Mouse (Mus musculus): Measurements from ENCODE around the gene Scrn2. TPM values are rescaled to one million over a fixed set of nuclear protein-coding genes. Genes with fewer than 3 reads are reported as not detected.

The Scrn2 gene
- total and polyA plus RNA-seq, 3 experiments: 14.8 to 26.7 TPM; not detected in 1

DNA sequence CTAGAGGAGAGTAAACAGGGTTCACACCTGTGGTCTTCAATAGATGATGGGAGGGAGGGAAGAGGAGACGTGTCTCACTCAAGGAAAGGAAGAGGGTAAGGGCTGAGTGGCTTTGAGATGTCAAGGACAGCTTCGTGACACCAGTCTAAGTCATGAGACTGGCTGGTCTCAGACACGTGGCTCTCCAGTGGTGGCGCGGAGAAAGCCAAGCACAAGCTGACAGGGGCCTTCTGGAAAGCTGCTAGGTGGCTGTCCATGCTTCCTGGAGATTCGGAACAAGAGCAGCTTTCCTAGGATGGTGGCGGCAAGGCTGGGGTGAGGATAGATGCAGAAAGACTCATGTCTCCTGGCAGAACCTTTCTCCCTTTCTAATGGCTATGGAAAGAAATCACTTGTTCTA lies 9.1 kb downstream of the Scrn2 start:
- no peak overlapping the region for H3K27ac ChIP-seq (ENCODE audit: control insufficient read depth, low read depth, low read length)
- DNase-seq (ENCODE audit: low read depth, low spot score): no peak
- peaks cover 19% of the 10 kb centered on the region for H3K79me2 ChIP-seq (ENCODE audit: control insufficient read depth, insufficient read depth, low read length, poor library complexity)
- no peak overlapping the region for H3K4me3 ChIP-seq (ENCODE audit: control insufficient read depth in 1 of 2, insufficient read depth in 1 of 2, low read depth in 2 of 2, low read length in 2 of 2)
- H3K9ac ChIP-seq (ENCODE audit: control insufficient read depth, low read depth, low read length, poor library complexity, severe bottlenecking): no peak overlapping the region
- H3K9me3 ChIP-seq (replicated peaks; ENCODE audit: insufficient read depth, low read length): no peaks in the 10 kb centered on the region
- H3K36me3 ChIP-seq (ENCODE audit: control insufficient read depth in 1 of 2, insufficient read depth in 2 of 2, low read length in 2 of 2): peaks cover 0 to 10% of the 10 kb centered on the region in 2 experiments; a peak in 2 of 4 replicates
- no peak for TF ChIP-seq USF2 (IDR thresholded peaks at IDR 0.05; ENCODE audit: borderline replicate concordance in 1 of 2, insufficient read depth in 1 of 2, low read depth in 1 of 2, low read length in 2 of 2)
- no peak for TF ChIP-seq USF1 (IDR thresholded peaks at IDR 0.05; ENCODE audit: low read depth, low read length)
- TF ChIP-seq ZMIZ1 (IDR thresholded peaks at IDR 0.05; ENCODE audit: low read depth, low read length): no peak
- TF ChIP-seq NELFE (IDR thresholded peaks at IDR 0.05; ENCODE audit: low read depth, low read length): no peak
- no peak for TF ChIP-seq MYC (IDR thresholded peaks at IDR 0.05; ENCODE audit: low read depth, low read length)
- no peak for TF ChIP-seq HCFC1 (IDR thresholded peaks at IDR 0.05; ENCODE audit: low read depth, low read length)
- TF ChIP-seq MAZ (IDR thresholded peaks at IDR 0.05; ENCODE audit: low read depth, low read length): no peak
- no peak for TF ChIP-seq GATA1 (IDR thresholded peaks at IDR 0.05; ENCODE audit: low read depth, low read length)
- TF ChIP-seq KAT2A (conservative IDR thresholded peaks at IDR 0.05; ENCODE audit: low read depth, low read length): no peak
- TF ChIP-seq JUND (IDR thresholded peaks at IDR 0.05; ENCODE audit: low read depth, low read length): no peak
- TF ChIP-seq SMC3 (IDR thresholded peaks at IDR 0.05; ENCODE audit: low read depth, low read length): no peak
- TF ChIP-seq ZKSCAN1 (IDR thresholded peaks at IDR 0.05; ENCODE audit: low read depth, low read length): no peak
- peaks cover 0 to 9% of the 10 kb centered on the region in 2 experiments; a peak in 2 of 4 replicates for H3K4me1 ChIP-seq (ENCODE audit: control insufficient read depth in 1 of 2, insufficient read depth in 2 of 2, low read length in 2 of 2)
- H3K27me3 ChIP-seq (ENCODE audit: control insufficient read depth in 1 of 2, insufficient read depth in 2 of 2, low read length in 2 of 2): no peaks in the 10 kb centered on the region

DNA sequence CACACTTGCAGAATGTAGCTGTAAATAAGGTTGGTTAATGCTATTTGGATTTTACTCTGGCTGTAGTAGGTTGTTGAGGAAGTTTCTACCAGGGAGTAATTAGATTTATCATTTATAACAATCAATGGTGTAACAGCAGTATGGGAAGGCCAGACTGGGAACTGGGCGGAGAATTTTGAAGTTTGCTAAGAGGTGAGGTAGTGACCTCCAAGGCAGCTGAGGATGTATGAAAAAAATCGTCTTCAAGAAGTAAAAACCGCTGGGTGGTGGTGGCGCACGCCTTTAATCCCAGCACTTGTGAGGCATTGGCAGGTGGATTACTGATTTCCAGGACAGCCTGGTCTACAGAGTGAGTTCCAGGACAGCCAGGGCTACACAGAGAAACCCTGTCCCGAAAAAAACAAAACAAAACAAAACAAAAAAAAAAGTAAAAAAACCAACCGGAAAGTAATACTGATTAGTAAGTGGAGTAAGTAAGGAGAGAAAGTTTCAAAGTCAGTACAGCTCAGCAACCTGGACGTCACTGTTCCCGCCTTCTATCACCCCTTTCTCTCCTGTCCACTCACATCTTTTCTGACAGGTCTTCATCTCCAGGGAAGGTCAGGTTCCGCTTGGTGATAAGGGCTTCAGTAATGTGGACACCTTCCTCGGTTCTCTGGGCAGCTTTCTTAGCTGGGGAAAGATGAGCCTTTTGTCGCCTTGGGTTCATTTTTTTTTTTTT lies 10.7 kb downstream of the Scrn2 start:
- peak; percentile 68 for DNase-seq (ENCODE audit: low read depth, low spot score)
- H3K9me3 ChIP-seq (replicated peaks; ENCODE audit: insufficient read depth, low read length): no peaks in the 10 kb centered on the region
- TF ChIP-seq TBP (IDR thresholded peaks at IDR 0.05; ENCODE audit: low read depth, low read length) (no peak), SMC3 (IDR thresholded peaks at IDR 0.05; ENCODE audit: low read depth, low read length) (no peak), MAX (IDR thresholded peaks at IDR 0.05; ENCODE audit: low read length) (0 out of 2 replicates have a peak, but pooled peaks have one; percentile 21), HCFC1 (IDR thresholded peaks at IDR 0.05; ENCODE audit: low read depth, low read length) (no peak), ZNF384 (IDR thresholded peaks at IDR 0.05; ENCODE audit: low read depth, low read length) (peak; percentile 89), E2F4 (IDR thresholded peaks at IDR 0.05; ENCODE audit: borderline replicate concordance, low read depth, low read length) (peak; percentile 82), POLR2A (IDR thresholded peaks at IDR 0.05; ENCODE audit: control insufficient read depth in 1 of 2, insufficient read depth in 1 of 2, low read depth in 1 of 2, low read length in 2 of 2, poor library complexity in 1 of 2) (no peak), SIN3A (IDR thresholded peaks at IDR 0.05; ENCODE audit: low read length) (no peak), ZKSCAN1 (IDR thresholded peaks at IDR 0.05; ENCODE audit: low read depth, low read length) (0 out of 2 replicates have a peak, but pooled peaks have one; percentile 33), MEF2A (IDR thresholded peaks at IDR 0.05; ENCODE audit: extremely low read depth, insufficient replicate concordance, low read depth, low read length, poor library complexity, severe bottlenecking) (no peak), POLR2AphosphoS5 (IDR thresholded peaks at IDR 0.05; ENCODE audit: borderline replicate concordance, low read depth, low read length) (no peak), NRF1 (IDR thresholded peaks at IDR 0.05; ENCODE audit: insufficient read depth, low read depth, low read length, poor library complexity, severe bottlenecking) (no peak), TAL1 (IDR thresholded peaks at IDR 0.05; ENCODE audit: low read length) (no peak), CTCF (IDR thresholded peaks at IDR 0.05 in 2 of 3, conservative IDR thresholded peaks at IDR 0.05 in 1 of 3; ENCODE audit: control insufficient read depth in 1 of 3, insufficient read depth in 1 of 3, low read depth in 2 of 3, low read length in 3 of 3, poor library complexity in 1 of 3, severe bottlenecking in 1 of 3) (no peak), MXI1 (IDR thresholded peaks at IDR 0.05; ENCODE audit: low read depth, low read length) (no peak; the same call in 1 of the 2 replicates), USF1 (IDR thresholded peaks at IDR 0.05; ENCODE audit: low read depth, low read length) (no peak), GATA1 (IDR thresholded peaks at IDR 0.05; ENCODE audit: low read depth, low read length) (no peak), ELF1 (IDR thresholded peaks at IDR 0.05; ENCODE audit: low read depth, low read length) (0 out of 2 replicates have a peak, but pooled peaks have one; percentile 21), CHD1 (IDR thresholded peaks at IDR 0.05; ENCODE audit: low read depth, low read length) (no peak), RCOR1 (IDR thresholded peaks at IDR 0.05; ENCODE audit: low read depth, low read length) (no peak)
- peaks cover 21% of the 10 kb centered on the region for H3K79me2 ChIP-seq (ENCODE audit: control insufficient read depth, insufficient read depth, low read length, poor library complexity)
- peak overlapping the region; percentile 2; the same call in 1 of the 2 replicates for H3K27ac ChIP-seq (ENCODE audit: control insufficient read depth, low read depth, low read length)
- peaks cover 0 to 10% of the 10 kb centered on the region in 2 experiments; a peak in 2 of 4 replicates for H3K36me3 ChIP-seq (ENCODE audit: control insufficient read depth in 1 of 2, insufficient read depth in 2 of 2, low read length in 2 of 2)
- peak overlapping the region; percentile 50 to 76 for H3K4me3 ChIP-seq (ENCODE audit: control insufficient read depth in 1 of 2, insufficient read depth in 1 of 2, low read depth in 2 of 2, low read length in 2 of 2)
- no peaks in the 10 kb centered on the region for H3K27me3 ChIP-seq (ENCODE audit: control insufficient read depth in 1 of 2, insufficient read depth in 2 of 2, low read length in 2 of 2)
- H3K9ac ChIP-seq (ENCODE audit: control insufficient read depth, low read depth, low read length, poor library complexity, severe bottlenecking): peak overlapping the region; percentile 59
- peaks cover 0 to 9% of the 10 kb centered on the region in 2 experiments; a peak in 2 of 4 replicates for H3K4me1 ChIP-seq (ENCODE audit: control insufficient read depth in 1 of 2, insufficient read depth in 2 of 2, low read length in 2 of 2)

Data from MEL (cell line).